Mouse (Mus musculus): ENCODE data around the gene Bicdl2. TPM values are rescaled to one million over a fixed set of nuclear protein-coding genes. Genes with fewer than 3 reads are reported as not detected.

Bicdl2 gene
- polyA plus RNA-seq (2016; fragmentation: Nextera tagmentation; extraction: Ambion mirVana) = 1.3 and 1.9 TPM in 2 replicates

- H3K4me3 ChIP-seq = no peak within 1 kb of the TSS
- WGBS = 4% methylated on average over 27 of the region's 27 CpGs
- ATAC-seq (ENCODE audit: insufficient number of reproducible peaks, insufficient read depth, low FRiP score, low TSS enrichment) = no peak
- peak within 1 kb of the TSS; percentile 30 for H3K4me2 ChIP-seq (replicated peaks)
- no peak within 1 kb of the TSS for H3K9ac ChIP-seq
- H3K9me3 ChIP-seq = no peaks in the 10 kb centered on the region
- H3K36me3 ChIP-seq = no peaks in the 10 kb centered on the region
- H3K4me1 ChIP-seq = peaks cover 5% of the 10 kb centered on the region
- H3K27me3 ChIP-seq = peaks cover 43% of the 10 kb centered on the region
- no peak within 1 kb of the TSS for H3K27ac ChIP-seq
Observed at GRCm38 (mm10) chr17:23660117-23660875, at the start of gene Bicdl2. Gene Bicdl2 (plus strand): TSS chr17:23660506.

- Histone ChIP-seq H3K36me3 (no peaks in the 10 kb centered on the region), H3K9me3 (no peaks in the 10 kb centered on the region), H3K9ac (no peak overlapping the region), H3K27me3 (no peaks in the 10 kb centered on the region), H3K4me2 (replicated peaks) (no peak overlapping the region), H3K4me1 (no peaks in the 10 kb centered on the region), H3K4me3 (no peak overlapping the region), H3K27ac (no peak overlapping the region)
- ATAC-seq (ENCODE audit: insufficient number of reproducible peaks, insufficient read depth, low FRiP score, low TSS enrichment) = no peak
- 63% methylated on average over 9 of the region's 9 CpGs for WGBS
Observed at GRCm38 (mm10) chr17:23617087-23617486, 43.2 kb upstream of the Bicdl2 start.

DNA sequence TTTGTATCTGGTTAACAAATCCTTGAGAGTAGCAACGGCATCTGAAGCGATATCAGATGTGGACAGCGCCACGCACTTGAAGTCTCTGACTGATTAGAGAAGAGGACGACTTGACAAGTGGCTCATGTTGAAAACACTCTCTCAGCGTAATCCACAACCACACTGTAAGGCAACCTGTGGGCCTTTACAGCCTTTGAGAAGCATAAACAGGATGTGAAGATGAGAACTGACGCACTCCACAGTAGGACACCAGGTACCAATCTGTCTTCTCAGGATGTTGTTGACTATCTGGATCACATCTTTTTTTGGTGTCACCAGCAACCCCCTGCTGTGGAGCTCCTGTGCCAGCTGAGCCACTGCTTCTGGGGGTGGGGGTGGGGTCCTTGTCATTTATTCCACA, 40.0 kb upstream of the Bicdl2 start:
- 84% methylated on average over 7 of the region's 7 CpGs for WGBS
- ATAC-seq (ENCODE audit: insufficient number of reproducible peaks, insufficient read depth, low FRiP score, low TSS enrichment) = no peak
- no peak overlapping the region for H3K9ac ChIP-seq
- H3K27me3 ChIP-seq = no peaks in the 10 kb centered on the region
- H3K9me3 ChIP-seq = no peaks in the 10 kb centered on the region
- no peak overlapping the region for H3K27ac ChIP-seq
- H3K4me1 ChIP-seq = no peaks in the 10 kb centered on the region
- no peak overlapping the region for H3K4me3 ChIP-seq
- no peaks in the 10 kb centered on the region for H3K36me3 ChIP-seq
- no peak overlapping the region for H3K4me2 ChIP-seq (replicated peaks)

GRCm38 (mm10) chr17:23627813-23628212, 32.5 kb upstream of the Bicdl2 start:
- no peaks in the 10 kb centered on the region; the same call in 1 of the 2 replicates for H3K4me1 ChIP-seq
- no peak overlapping the region for H3K4me3 ChIP-seq
- H3K27me3 ChIP-seq = 0 out of 2 replicates have a peak, but pooled peaks cover 8% of the 10 kb centered on the region
- no peak overlapping the region for H3K27ac ChIP-seq
- no peak overlapping the region for H3K9ac ChIP-seq
- WGBS = 31% methylated on average over 7 of the region's 7 CpGs
- H3K4me2 ChIP-seq (replicated peaks) = no peak overlapping the region
- no peaks in the 10 kb centered on the region for H3K36me3 ChIP-seq
- no peak for ATAC-seq (ENCODE audit: insufficient number of reproducible peaks, insufficient read depth, low FRiP score, low TSS enrichment)
- no peaks in the 10 kb centered on the region for H3K9me3 ChIP-seq

DNA sequence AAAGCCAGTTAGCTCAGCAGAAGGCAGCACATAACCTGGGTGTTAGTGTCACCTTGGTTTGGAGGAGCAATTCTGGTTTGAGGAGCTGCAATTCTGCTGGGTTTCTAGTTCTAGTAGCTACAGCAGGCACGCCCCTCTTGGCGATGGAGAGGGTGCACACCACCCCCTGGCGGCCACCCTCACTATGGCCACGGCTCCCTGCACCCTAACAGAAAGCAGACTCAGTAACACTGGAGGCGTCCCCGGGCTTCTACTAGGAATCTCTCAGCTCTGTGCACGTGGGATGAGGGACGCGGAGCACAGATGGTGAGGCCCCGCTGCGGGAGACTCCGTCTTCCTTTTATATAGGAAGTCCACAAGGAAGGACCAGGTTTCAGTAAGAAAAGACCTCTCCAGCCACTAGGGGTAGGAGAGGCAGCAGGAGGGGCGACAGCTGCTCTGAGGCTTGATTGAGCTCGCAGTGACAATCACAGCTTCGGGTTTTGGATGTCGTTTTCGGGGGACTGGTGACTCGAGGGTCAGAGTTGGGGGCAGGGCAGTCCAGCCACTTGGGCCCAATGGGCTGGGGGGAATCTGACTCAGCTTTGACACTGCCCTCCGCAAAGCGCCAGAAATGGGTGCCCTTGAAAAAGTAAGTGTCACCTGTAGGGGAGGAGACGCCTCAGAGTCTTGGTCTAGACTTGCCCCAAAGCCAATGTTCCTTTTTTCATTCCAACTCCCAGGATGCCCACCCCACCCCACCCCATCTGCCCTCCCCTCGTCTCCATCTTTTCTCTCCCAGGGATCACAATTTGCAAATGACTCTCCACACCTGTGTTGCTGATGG, 29.9 kb upstream of the Bicdl2 start:
- Histone ChIP-seq H3K27ac (no peak overlapping the region), H3K27me3 (0 out of 2 replicates have a peak, but pooled peaks cover 8% of the 10 kb centered on the region), H3K4me3 (peak overlapping the region; percentile 14; the same call in 1 of the 2 replicates), H3K4me2 (replicated peaks) (peak overlapping the region; percentile 44), H3K4me1 (no peaks in the 10 kb centered on the region; the same call in 1 of the 2 replicates), H3K9me3 (no peaks in the 10 kb centered on the region), H3K9ac (peak overlapping the region; percentile 29; the same call in 1 of the 2 replicates), H3K36me3 (no peaks in the 10 kb centered on the region)
- WGBS = 17% methylated on average over 22 of the region's 22 CpGs
- ATAC-seq (ENCODE audit: insufficient number of reproducible peaks, insufficient read depth, low FRiP score, low TSS enrichment) = peak; percentile 65; the same call in 1 of the 2 replicates

DNA sequence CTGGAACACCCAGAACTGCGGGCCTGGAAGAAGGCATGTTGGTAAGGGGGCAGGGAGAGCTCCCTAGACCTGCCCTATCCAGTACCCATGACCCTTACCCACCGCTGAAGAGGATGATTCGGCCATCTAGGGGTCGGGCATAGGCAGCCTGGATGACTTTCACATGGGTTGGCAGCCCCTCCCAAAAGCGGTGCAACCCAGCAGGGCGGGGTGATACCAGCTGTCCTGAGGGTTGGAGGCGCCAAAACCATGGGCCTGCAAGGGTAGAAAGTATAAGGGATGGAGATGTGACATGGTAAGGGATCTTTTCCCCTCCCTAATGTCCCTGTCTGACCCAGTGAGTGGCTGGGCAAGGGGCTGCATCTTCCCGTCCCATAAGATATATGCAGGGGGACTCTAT, 29.1 kb upstream of the Bicdl2 start:
- 82% methylated on average over 8 of the region's 8 CpGs for WGBS

GRCm38 (mm10) chr17:23644613-23645495, 15.5 kb upstream of the Bicdl2 start, which contains the start of gene Mmp25:
Gene Mmp25 (minus strand): TSS chr17:23645277.
- Histone ChIP-seq H3K27ac (no peak within 1 kb of the TSS), H3K27me3 (peaks cover 34% of the 10 kb centered on the region), H3K9ac (peak within 1 kb of the TSS; percentile 47), H3K4me2 (replicated peaks) (peak within 1 kb of the TSS; percentile 74), H3K9me3 (peaks cover 4% of the 10 kb centered on the region; the same call in 1 of the 2 replicates), H3K4me1 (peaks cover 8% of the 10 kb centered on the region; the same call in 1 of the 2 replicates), H3K36me3 (no peaks in the 10 kb centered on the region), H3K4me3 (peak within 1 kb of the TSS; percentile 45)
- WGBS = under 1% methylated on average over 56 of the region's 58 CpGs
- peak; percentile 43; the same call in 1 of the 2 replicates for ATAC-seq (ENCODE audit: insufficient number of reproducible peaks, insufficient read depth, low FRiP score, low TSS enrichment)

More for the DNA sequence above, 29.1 kb upstream of the Bicdl2 start:
- Histone ChIP-seq H3K9me3 (no peaks in the 10 kb centered on the region), H3K36me3 (no peaks in the 10 kb centered on the region), H3K27ac (no peak overlapping the region), H3K9ac (no peak overlapping the region), H3K27me3 (0 out of 2 replicates have a peak, but pooled peaks cover 8% of the 10 kb centered on the region), H3K4me1 (no peaks in the 10 kb centered on the region; the same call in 1 of the 2 replicates), H3K4me3 (no peak overlapping the region), H3K4me2 (replicated peaks) (no peak overlapping the region)
- no peak for ATAC-seq (ENCODE audit: insufficient number of reproducible peaks, insufficient read depth, low FRiP score, low TSS enrichment)

DNA sequence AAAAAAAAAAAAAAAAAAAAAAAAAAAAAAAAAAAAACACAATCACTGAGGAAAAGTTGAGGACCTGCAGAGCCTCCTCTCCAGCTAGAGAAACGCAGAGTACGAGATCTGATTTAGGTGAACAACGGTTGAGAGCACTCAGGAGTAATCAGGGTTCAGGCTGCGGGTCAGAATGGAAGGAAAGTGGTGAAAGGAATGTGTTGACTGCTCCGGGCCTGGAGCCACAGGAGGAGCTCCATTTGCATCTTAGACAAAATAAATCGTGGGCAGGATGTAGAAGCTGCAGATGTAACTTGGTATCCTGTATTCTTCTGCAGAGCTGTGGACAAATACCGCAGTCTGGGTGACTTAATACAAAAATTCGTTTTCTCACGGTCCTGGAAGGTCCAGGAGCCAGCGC, 14.4 kb upstream of the Bicdl2 start:
- peaks cover 34% of the 10 kb centered on the region for H3K27me3 ChIP-seq
- H3K4me3 ChIP-seq = no peak overlapping the region
- no peak overlapping the region for H3K4me2 ChIP-seq (replicated peaks)
- H3K36me3 ChIP-seq = no peaks in the 10 kb centered on the region
- no peak overlapping the region for H3K27ac ChIP-seq
- no peak overlapping the region for H3K9ac ChIP-seq
- 28% methylated on average over 10 of the region's 10 CpGs for WGBS
- ATAC-seq (ENCODE audit: insufficient number of reproducible peaks, insufficient read depth, low FRiP score, low TSS enrichment) = no peak
- peaks cover 4% of the 10 kb centered on the region; the same call in 1 of the 2 replicates for H3K9me3 ChIP-seq
- H3K4me1 ChIP-seq = peaks cover 8% of the 10 kb centered on the region; the same call in 1 of the 2 replicates

DNA sequence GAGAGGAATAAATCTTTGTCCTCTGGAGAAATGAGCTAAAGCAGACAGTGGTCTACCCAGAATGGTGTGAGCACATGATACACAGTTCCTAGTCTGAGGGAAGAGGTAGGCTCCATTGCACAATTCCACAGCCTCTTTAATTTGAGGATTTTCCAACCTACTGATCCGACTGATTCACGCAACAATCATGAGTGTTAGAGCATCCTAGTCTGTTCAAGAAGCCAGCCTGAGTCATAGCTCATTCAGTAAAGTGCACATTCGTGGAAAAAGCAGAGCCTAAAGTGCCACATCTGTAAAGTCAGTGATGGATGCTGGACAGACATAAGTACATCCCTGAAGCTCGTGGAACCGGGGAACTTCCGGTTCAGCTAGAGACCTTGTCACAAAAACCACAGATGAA, 8.9 kb upstream of the Bicdl2 start:
- 81% methylated on average over 6 of the region's 6 CpGs for WGBS
- peaks cover 5% of the 10 kb centered on the region for H3K27me3 ChIP-seq
- no peaks in the 10 kb centered on the region for H3K4me1 ChIP-seq
- H3K9ac ChIP-seq = no peak overlapping the region
- H3K27ac ChIP-seq = no peak overlapping the region
- H3K36me3 ChIP-seq = no peaks in the 10 kb centered on the region
- H3K9me3 ChIP-seq = no peaks in the 10 kb centered on the region
- H3K4me3 ChIP-seq = no peak overlapping the region
- H3K4me2 ChIP-seq (replicated peaks) = no peak overlapping the region
- no peak for ATAC-seq (ENCODE audit: insufficient number of reproducible peaks, insufficient read depth, low FRiP score, low TSS enrichment)

- Histone ChIP-seq H3K9ac (no peak overlapping the region), H3K4me1 (no peaks in the 10 kb centered on the region), H3K36me3 (no peaks in the 10 kb centered on the region), H3K9me3 (no peaks in the 10 kb centered on the region), H3K27me3 (no peaks in the 10 kb centered on the region; the same call in 1 of the 2 replicates), H3K4me3 (no peak overlapping the region), H3K27ac (no peak overlapping the region), H3K4me2 (replicated peaks) (no peak overlapping the region)
- ATAC-seq (ENCODE audit: insufficient number of reproducible peaks, insufficient read depth, low FRiP score, low TSS enrichment) = no peak
- 82% methylated on average over 1 of the region's 2 CpGs for WGBS
Observed at GRCm38 (mm10) chr17:23653324-23653723, 7.0 kb upstream of the Bicdl2 start.

- H3K4me3 ChIP-seq = no peak overlapping the region
- H3K27me3 ChIP-seq = peaks cover under 1% of the 10 kb centered on the region
- H3K4me1 ChIP-seq = no peaks in the 10 kb centered on the region
- no peak overlapping the region for H3K9ac ChIP-seq
- no peak overlapping the region for H3K27ac ChIP-seq
- no peak for ATAC-seq (ENCODE audit: insufficient number of reproducible peaks, insufficient read depth, low FRiP score, low TSS enrichment)
- H3K36me3 ChIP-seq = no peaks in the 10 kb centered on the region
- no peak overlapping the region for H3K4me2 ChIP-seq (replicated peaks)
- no peaks in the 10 kb centered on the region for H3K9me3 ChIP-seq
- WGBS = 65% methylated on average over 6 of the region's 6 CpGs
Observed at GRCm38 (mm10) chr17:23654001-23654400, 6.3 kb upstream of the Bicdl2 start.
